Mouse (Mus musculus) kidney, postnatal 4 days (tissue): ENCODE results near the gene Olfr721-ps1.
A peak's percentile ranks its signal among the peaks of the same experiment; 100 is the strongest.

Source experiments
- DNase-seq, 2 experiments: peaks; one replicate each; pipeline ENCODE4 v3.0.0; 2021; ENCODE audit warnings: mixed read lengths in 2 of 2

The Olfr721-ps1 gene

DNA sequence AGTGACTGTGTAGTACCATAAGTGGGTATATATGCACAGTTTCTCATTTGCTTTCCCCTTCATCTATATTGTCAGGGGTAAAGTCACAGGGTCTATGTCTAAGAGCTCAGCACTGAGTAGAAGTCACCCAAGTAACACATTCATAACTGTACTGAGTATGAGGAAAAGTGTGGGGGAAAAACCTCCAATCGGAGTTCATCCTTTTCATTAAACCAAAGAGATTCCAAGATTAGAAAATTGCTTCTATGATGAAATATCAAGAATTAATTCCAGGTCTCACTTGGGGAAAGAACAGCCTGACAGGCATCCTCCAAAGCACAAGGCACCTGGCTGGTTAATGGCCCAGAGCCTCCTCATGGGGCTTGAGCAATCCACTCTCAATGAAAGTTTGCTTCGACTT is at the start of gene Olfr721-ps1:
Olfr721-ps1 (plus strand) TSS at position 301 of the 400 bp plus-strand sequence.
- no peak for DNase-seq

DNA sequence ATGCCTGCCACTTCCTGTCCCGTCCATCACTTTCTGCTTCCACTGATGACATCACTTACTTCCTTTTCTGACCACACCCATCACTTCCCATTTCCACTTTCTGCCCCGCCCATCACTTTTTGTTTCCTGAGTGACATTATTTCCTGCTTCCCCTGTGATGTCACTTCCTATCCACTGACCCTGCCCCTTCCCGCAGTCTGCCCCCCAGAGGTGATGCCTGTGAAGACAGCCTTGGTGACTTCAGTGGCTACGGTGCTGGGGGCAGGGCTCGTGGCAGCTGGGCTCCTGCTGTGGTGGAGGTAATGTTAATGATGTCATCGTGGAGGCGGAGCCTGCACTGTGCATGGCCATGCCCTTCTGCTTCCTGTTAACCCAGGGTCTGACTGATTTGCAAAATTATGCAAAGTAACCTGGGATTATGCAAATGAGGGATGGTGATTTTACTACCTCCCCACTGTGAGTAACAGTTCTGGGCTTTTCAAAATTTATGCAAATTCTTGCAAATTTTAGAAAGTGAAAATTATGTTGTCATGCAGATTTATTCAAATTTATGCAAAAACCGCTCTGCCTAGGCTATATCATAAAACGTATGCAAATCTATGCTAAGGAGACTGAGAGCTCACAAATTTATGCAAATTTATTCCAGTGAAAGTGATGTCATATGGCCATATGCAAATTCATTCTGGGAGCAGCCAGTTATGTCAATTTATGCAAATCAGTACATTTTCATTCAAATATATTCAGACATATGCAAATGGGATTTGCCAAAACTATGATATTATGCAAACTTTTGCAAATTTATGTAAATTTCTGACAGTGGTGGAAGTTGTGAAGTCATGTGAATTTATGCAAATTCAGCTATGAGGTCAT is 49.1 kb upstream of the Olfr721-ps1 start:
- DNase-seq, result peak in 1 of 2 experiments; percentile 9

DNA sequence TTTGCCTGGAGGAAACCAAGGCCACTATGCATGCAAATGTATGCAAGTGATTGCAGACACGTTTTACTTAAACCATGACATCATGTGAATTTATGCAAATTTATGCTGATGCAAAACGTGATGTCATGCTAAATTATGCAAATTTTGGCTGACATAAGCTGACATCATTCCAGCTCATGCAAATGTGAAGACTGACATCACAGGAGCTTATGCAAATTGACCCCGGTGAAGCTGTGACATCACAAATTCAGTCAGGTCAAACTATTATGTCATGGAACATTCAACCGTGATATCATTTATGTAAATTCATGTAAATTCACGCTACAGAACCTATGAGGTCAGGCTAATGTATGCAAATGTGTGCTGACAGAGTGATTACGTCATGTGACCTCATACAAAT is 48.5 kb upstream of the Olfr721-ps1 start:
- no peak for DNase-seq

DNA sequence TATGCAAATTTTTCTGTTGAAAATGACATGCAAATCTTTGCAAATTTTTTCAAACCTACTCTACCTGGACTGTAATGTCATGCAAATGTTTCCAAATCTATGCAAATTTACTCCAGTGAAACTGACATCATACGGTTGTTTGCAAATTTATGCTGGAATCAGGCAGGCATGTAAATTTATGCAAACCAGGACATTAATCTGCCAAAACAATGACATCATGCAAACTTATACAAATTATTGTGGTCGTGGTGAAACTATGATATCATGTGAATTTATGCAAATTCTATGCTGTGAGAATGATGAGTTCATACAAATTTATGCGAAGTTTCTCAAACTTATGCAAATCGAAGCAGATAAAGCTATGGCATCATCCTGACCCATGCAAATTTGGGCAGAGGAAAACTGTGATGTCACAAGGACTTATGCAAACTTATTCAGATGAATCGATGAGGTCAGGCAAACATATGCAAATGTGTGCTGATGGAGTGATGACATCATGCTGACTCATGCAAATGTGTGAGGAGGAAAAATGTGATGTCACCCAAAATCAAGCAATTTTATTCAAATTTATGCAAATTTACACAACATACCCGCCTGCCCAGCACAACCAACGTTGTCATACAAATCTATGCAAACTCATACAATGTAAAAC is 47.9 kb upstream of the Olfr721-ps1 start:
- no peak for DNase-seq

DNA sequence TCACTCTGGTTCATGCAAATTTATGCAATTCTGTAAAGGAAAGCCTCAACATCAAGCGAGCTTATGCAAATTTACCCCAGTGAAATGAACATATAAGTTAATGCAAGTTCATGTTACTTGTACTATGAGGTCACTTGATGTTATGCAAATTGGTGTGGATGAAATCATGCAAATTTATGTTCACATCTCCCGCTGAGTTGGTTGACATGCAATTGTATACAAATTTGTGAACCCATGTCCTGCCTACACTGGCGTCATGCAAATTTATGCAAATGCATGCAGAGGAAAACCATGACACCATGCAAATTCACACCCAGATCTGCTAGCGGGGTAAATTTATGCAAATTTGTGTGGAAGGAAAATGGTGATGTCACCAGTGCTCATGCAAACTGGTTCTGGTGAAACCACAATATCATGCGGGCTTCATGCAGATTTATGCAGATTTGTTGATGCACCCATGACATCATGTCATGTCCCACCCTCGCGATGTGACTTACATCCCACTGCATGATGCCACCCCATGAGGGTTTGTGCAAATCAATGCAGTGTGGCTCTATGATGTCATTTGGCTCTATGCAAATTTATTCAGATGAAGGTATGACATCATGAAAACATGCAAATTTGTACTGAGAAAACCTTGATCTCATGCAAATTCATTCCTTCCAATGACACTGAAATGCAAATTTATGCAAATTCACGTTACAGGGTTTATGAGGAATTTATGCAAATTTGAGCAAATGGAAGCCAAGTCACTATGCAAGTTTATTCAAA is 47.2 kb upstream of the Olfr721-ps1 start:
- no peak for DNase-seq

DNA sequence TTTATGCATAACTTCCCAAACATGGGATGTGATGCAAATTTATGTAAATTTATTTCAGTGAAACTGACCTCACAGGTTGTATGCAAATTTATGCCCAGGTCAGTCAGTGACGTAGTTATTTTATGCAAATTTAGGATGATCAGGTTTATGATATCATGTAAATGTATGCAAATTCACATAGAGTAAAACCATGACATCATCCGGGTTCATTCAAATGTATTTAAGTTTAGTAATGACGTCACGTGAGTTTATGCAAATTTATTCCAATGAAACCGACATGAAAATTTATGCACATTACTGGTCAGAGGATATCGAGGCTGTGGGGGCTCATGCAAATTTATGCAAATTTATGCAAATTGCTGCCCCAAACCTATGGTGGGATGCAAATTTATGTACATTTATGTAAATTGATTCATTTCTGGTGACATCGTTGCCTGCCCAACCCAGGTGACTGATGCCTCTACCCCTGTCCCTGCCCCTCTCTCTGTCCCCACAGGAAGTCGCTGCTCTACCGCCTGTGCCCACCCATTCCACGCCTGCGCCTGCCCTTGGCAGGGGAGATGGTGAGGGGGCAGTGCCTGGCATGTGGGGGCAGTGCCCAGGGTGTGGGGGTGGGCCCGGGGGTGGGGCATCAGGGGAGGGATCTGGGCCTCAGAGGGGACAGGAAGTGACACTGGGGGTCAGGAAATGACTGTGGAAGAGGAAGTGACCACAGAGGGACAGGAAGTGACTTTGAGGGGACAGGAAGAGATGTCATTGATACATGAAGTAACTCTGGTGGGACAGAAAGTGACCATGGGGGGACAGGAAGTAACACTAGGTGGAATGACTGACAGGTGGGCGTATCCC is 46.4 kb upstream of the Olfr721-ps1 start:
- DNase-seq, result no peak

DNA sequence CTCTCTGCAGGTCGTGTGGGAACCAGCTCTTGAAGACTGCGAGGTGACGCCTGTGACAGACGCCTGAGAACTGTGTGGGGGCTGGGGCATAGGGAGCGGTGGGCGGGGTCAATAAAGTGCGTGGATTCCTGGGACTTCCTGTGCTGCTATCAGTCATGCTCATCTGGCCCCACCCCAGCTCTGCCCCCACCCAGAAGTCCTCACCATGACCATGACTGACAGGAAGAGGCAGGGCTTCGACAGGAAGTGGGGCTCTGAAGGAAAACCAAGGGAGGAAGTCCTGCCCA is 45.8 kb upstream of the Olfr721-ps1 start:
- no peak for DNase-seq

DNA sequence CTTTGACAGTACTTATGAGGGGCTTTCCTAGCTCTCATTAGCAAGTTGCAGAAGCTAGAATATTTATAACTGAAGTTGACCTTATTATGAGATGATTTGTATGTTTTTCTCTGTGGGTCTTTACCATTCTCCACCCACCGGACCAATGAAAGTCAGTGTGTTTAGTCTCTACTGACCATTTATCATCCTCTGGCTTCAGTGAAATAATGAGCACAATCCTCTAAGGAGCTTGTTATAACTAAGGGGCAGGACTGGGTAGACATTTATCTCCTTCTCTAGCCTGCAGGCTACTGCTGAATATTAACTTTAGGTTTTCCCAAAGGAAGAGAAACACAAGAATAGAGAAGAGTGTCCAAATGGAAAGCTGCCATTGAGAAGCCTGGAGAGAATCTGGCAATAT is 5.6 kb upstream of the Olfr721-ps1 start:
- no peak for DNase-seq

DNA sequence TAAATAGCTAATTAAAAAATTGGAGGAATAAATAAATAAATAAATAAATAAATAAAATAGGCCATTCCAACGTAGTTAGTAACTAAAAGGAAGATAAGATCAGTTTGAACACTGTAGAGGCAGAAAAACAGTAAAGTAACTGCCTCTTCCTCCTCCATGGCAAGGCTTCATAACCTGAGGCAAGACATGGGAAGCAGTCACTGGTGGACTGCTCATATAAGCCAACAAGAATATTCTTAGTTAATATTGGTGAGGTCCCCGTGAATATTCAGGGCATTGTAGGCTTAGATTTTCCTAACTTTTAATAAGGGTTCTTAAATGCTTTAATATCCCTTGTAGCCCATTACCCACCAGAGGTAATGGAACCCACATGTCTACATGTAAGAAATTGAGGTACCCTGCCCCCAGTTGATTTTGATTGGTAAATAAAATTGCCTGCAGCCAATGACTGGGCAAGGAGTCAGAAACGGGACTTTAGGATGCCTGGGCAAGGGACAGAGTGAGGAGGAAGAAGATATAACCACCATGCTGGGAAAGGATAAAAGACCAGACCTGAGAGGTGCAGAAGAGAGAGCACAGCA is 35.1 kb downstream of the Olfr721-ps1 start:
- DNase-seq, result no peak
